Mouse (Mus musculus) embryo, embryonic 9.5 days (tissue): Measurements from ENCODE around the gene Sptan1.
"Not testable (repeated sequence)": the region's sequence is repeated elsewhere in the genome, so short reads cannot be mapped to it uniquely, and the experiment has no call there.

Source experiments
- DNase-seq: peaks from one replicate; pipeline ENCODE4 v3.0.0-alpha.2; 2017; ENCODE audit errors: extremely low spot score

The Sptan1 gene

GRCm38 (mm10) chr2:30009101-30009500 is 43.7 kb downstream of the Sptan1 start:
- DNase-seq = no peak

GRCm38 (mm10) chr2:30010840-30011281 is 45.5 kb downstream of the Sptan1 start:
- DNase-seq = no peak

- no peak for DNase-seq
Observed at GRCm38 (mm10) chr2:30014326-30014966, 49.1 kb downstream of the Sptan1 start.

- DNase-seq = no peak
Observed at GRCm38 (mm10) chr2:30025454-30025853, 60.1 kb downstream of the Sptan1 start.

- no peak for DNase-seq
Observed at GRCm38 (mm10) chr2:30026997-30027396, 61.6 kb downstream of the Sptan1 start.

GRCm38 (mm10) chr2:30032244-30032846 is 67.0 kb downstream of the Sptan1 start:
- DNase-seq = no peak

- DNase-seq = no peak
Observed at GRCm38 (mm10) chr2:30032957-30033356, 67.6 kb downstream of the Sptan1 start.

GRCm38 (mm10) chr2:30037762-30038161 is 72.4 kb downstream of the Sptan1 start:
- DNase-seq = no peak

- no peak for DNase-seq
Observed at GRCm38 (mm10) chr2:30038370-30038769, 73.0 kb downstream of the Sptan1 start.

- DNase-seq = no peak
Observed at GRCm38 (mm10) chr2:30039687-30040086, 74.3 kb downstream of the Sptan1 start.

GRCm38 (mm10) chr2:30042445-30042844 is 77.1 kb downstream of the Sptan1 start:
- DNase-seq = peak; percentile 76

GRCm38 (mm10) chr2:30044550-30044949 is 79.2 kb downstream of the Sptan1 start:
- DNase-seq = no peak

GRCm38 (mm10) chr2:30047127-30047526 is 81.8 kb downstream of the Sptan1 start:
- no peak for DNase-seq

- DNase-seq = no peak
Observed at GRCm38 (mm10) chr2:30048101-30048501, 82.7 kb downstream of the Sptan1 start.

- peak; percentile 99 for DNase-seq
Observed at GRCm38 (mm10) chr2:30048699-30049388, 83.5 kb downstream of the Sptan1 start, which contains the start of gene Wdr34. TSS of gene Wdr34 (minus strand) at chr2:30048881.

- DNase-seq = no peak
Observed at GRCm38 (mm10) chr2:30049831-30050230, 84.5 kb downstream of the Sptan1 start.

- no peak for DNase-seq
Observed at GRCm38 (mm10) chr2:30051992-30052761, 86.8 kb downstream of the Sptan1 start.

GRCm38 (mm10) chr2:30055310-30055709 is 90.0 kb downstream of the Sptan1 start:
- DNase-seq = not testable (repeated sequence)

GRCm38 (mm10) chr2:30056736-30057135 is 91.4 kb downstream of the Sptan1 start:
- no peak for DNase-seq

GRCm38 (mm10) chr2:30057223-30057904 is 92.0 kb downstream of the Sptan1 start, which contains the start of gene Set:
TSS of gene Set (plus strand) at chr2:30057378.
- DNase-seq = no peak

- peak; percentile 37 for DNase-seq
Observed at GRCm38 (mm10) chr2:30058418-30058817, 93.1 kb downstream of the Sptan1 start.
